Mouse (Mus musculus) neural tube, embryonic 11.5 days (tissue): ENCODE measurements around the gene Terb1. TPM values are rescaled to one million over a fixed set of nuclear protein-coding genes. Genes with fewer than 3 reads are reported as not detected.

ENCODE experiments used
- ATAC-seq: fragments of 200-750 bp; cut with Nextera tagmentation; 2 replicates; pipeline ENCODE4 v1.8.0; 2017; ENCODE audit warnings: moderate number of reproducible peaks, mild to moderate bottlenecking, moderate TSS enrichment, moderate library complexity; ENCODE audit not compliant: insufficient read depth, low FRiP score, low TSS enrichment
- DNase-seq: peaks from one replicate; pipeline ENCODE4 v3.0.0-alpha.2; 2015; ENCODE audit warnings: low spot score
- H3K27ac ChIP-seq: fragments of 300-500 bp; sonication (generic); 2 replicates; pipeline ENCODE4 v1.5.1; 2014; ENCODE audit warnings: low read depth, mild to moderate bottlenecking, low read length
- H3K27me3 ChIP-seq: fragments of 300-500 bp; sonication (generic); 2 replicates; pipeline ENCODE4 v1.6.1; 2014; ENCODE audit warnings: mild to moderate bottlenecking, low read length, mixed read lengths; ENCODE audit not compliant: control insufficient read depth, insufficient read depth
- H3K36me3 ChIP-seq: fragments of 300-500 bp; sonication (generic); 2 replicates; pipeline ENCODE4 v1.6.1; 2014; ENCODE audit warnings: mild to moderate bottlenecking, low read length, moderate library complexity, mixed read lengths; ENCODE audit not compliant: control insufficient read depth, insufficient read depth
- H3K4me1 ChIP-seq: fragments of 300-500 bp; sonication (generic); 2 replicates; pipeline ENCODE4 v1.6.1; 2014; ENCODE audit warnings: low read length, mixed read lengths; ENCODE audit not compliant: control insufficient read depth, insufficient read depth
- H3K4me2 ChIP-seq: fragments of 300-500 bp; sonication (generic); 2 replicates; pipeline ENCODE4 v1.6.1; 2014; ENCODE audit warnings: low read depth, mild to moderate bottlenecking, moderate library complexity
- H3K4me3 ChIP-seq: fragments of 300-500 bp; sonication (generic); 2 replicates; pipeline ENCODE4 v1.5.1; 2014; ENCODE audit warnings: low read depth, low read length
- H3K9ac ChIP-seq: fragments of 300-500 bp; sonication (generic); 2 replicates; pipeline ENCODE4 v1.6.1; 2014; ENCODE audit warnings: mild to moderate bottlenecking, low read length
- H3K9me3 ChIP-seq: fragments of 300-500 bp; sonication (generic); 2 replicates; pipeline ENCODE4 v1.6.1; 2016; ENCODE audit warnings: low read length; ENCODE audit not compliant: control insufficient read depth
- WGBS: fragments of 180-500 bp; shearing (Covaris S2); extraction: QIAGEN DNeasy Blood & Tissue Kit; methylation state at CpG from one replicate; pipeline ENCODE4 v1.1.7; 2014; 5-methylcytosine and 5-hydroxymethylcytosine counted together
- polyA plus RNA-seq: library from polyadenylated mRNA; unstranded; fragments of >200 nt; fragmentation: Nextera tagmentation; extraction: Ambion mirVana; gene quantifications from 2 replicates; pipeline ENCODE4 v1.2.1, GENCODE M21; 2014

The Terb1 gene
- polyA plus RNA-seq, 1 experiment from 2014 or later: 0.25 TPM

DNA sequence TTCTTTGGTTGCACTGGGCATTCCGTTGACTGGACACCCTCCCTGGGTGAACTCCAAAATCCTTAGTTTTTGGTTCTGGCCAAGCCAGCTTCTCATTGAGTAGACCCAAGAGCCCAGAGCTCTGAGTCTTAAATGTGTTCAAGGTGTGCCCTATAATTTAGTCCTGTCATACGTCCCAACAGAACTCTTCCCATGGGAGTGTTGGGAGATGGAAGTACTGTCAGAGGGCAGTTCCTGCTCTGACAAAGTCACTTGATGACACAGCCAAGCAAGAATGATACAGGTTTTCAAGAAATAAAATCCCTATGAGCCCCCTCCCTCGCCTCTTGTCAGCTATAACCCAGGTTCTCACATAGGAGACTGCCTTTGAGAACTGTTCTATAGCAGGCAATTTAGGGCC is 424 bp upstream of the Terb1 start:
- Histone ChIP-seq H3K4me2 (peak overlapping the region; percentile 90; the same call in 1 of the 2 replicates), H3K9ac (no peak overlapping the region), H3K27me3 (no peaks in the 10 kb centered on the region), H3K4me3 (no peak overlapping the region), H3K4me1 (peaks cover 3% of the 10 kb centered on the region; the same call in 1 of the 2 replicates), H3K36me3 (peaks cover 2% of the 10 kb centered on the region; the same call in 1 of the 2 replicates), H3K9me3 (no peaks in the 10 kb centered on the region), H3K27ac (no peak overlapping the region)
- ATAC-seq (0 out of 2 replicates have a peak, but pooled peaks have one; percentile 15), DNase-seq (no peak)
- WGBS: 73% methylated on average over 3 of the region's 3 CpGs

DNA sequence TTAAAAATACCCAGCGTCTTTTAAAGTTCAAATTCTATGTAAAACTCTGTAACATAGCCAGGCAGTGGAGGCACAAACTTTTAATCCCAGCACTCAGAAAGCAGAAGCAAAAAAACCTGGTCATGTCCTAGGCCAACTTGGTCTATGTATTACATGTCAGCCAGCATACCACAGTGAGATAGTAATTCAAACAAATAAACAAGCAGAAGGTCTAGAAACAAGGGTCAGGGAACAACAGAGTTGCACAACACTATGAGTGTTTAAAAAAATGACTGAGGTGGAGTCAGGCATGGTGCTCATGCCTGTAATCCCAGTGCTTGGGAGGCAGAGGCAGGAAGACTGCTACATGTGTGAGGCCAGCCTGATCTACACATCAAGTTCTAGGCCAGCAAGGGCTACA is 30.6 kb downstream of the Terb1 start:
- 68% methylated on average over 1 of the region's 1 CpGs for WGBS
- ATAC-seq: no peak
- no peak overlapping the region for H3K27ac ChIP-seq

DNA sequence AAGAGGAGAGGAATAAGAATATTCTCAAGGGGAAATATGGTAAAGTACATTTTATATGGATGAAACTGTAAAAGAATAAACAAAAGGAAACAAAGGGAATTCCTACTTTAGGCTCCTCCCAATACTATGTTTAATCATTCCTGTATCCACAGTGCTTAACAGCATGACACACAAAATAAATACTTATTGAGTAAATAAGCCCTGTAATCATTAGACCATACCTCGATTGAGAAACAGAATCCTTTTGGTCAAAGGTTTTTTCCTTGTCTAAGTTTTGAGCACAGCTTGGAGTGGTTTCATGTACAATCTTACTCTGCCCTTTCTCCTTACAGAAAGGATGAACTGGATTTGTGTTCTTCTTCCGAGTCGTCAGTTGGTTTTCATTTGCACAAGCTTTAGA is 37.2 kb downstream of the Terb1 start:
- WGBS: 85% methylated on average over 3 of the region's 3 CpGs
- Histone ChIP-seq H3K4me2 (no peak overlapping the region), H3K27me3 (no peaks in the 10 kb centered on the region), H3K4me1 (no peaks in the 10 kb centered on the region), H3K9me3 (no peaks in the 10 kb centered on the region), H3K9ac (no peak overlapping the region), H3K4me3 (no peak overlapping the region), H3K27ac (no peak overlapping the region), H3K36me3 (no peaks in the 10 kb centered on the region)
- no peak for ATAC-seq
- DNase-seq: no peak

More for the DNA sequence above, 30.6 kb downstream of the Terb1 start:
- H3K9me3 ChIP-seq: no peaks in the 10 kb centered on the region
- no peaks in the 10 kb centered on the region for H3K36me3 ChIP-seq
- no peak overlapping the region for H3K4me3 ChIP-seq
- no peak overlapping the region for H3K4me2 ChIP-seq
- no peaks in the 10 kb centered on the region for H3K4me1 ChIP-seq
- no peak overlapping the region for H3K9ac ChIP-seq
- no peak for DNase-seq
- H3K27me3 ChIP-seq: no peaks in the 10 kb centered on the region

DNA sequence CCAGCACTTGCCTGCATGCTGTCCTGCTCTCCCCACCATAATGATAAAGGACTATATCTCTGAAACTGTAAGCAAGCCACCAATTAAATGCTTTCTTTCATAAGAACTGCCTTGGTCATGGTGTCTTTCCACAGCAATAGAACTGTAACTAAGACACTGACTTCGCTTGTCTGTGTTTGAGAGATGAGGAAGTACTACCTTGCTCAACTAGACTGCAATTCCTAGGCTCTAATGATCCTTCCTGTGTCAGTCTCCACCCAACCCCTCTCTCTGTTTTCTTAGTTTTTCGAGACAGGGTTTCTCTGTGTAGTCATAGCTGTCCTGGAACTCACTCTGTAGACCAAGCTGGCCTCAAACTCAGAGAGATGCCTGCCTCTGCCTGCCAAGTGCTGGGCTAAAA is 42.2 kb downstream of the Terb1 start:
- 80% methylated on average over 2 of the region's 2 CpGs for WGBS
- no peak overlapping the region for H3K27ac ChIP-seq
- H3K4me2 ChIP-seq: no peak overlapping the region
- no peaks in the 10 kb centered on the region for H3K9me3 ChIP-seq
- H3K4me3 ChIP-seq: no peak overlapping the region
- no peaks in the 10 kb centered on the region for H3K4me1 ChIP-seq
- no peaks in the 10 kb centered on the region for H3K27me3 ChIP-seq
- ATAC-seq (no peak), DNase-seq (no peak)
- H3K36me3 ChIP-seq: no peaks in the 10 kb centered on the region
- no peak overlapping the region for H3K9ac ChIP-seq

DNA sequence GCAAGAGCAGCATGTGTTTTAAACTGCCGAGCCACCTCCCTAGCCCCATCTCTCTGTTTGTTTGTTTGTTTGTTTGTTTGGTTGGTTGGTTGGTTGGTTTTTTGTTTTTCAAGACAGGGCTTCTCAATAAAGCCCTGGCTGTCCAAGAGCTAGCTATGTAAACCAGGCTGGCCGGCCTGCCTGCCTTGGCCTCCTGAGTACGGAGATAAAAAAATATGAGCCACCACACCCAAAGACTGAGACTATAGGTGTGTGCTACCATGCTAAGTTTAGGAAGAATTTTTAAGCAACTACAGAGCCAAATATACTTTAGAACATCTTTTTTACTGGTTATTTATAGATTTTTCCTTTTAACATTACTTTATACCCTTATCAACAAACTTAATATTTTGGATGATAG is 57.5 kb downstream of the Terb1 start:
- Histone ChIP-seq H3K4me2 (no peak overlapping the region), H3K9me3 (no peaks in the 10 kb centered on the region), H3K27ac (no peak overlapping the region), H3K9ac (no peak overlapping the region), H3K4me1 (no peaks in the 10 kb centered on the region), H3K27me3 (no peaks in the 10 kb centered on the region), H3K36me3 (no peaks in the 10 kb centered on the region), H3K4me3 (no peak overlapping the region)
- ATAC-seq (no peak), DNase-seq (no peak)
- WGBS: 87% methylated on average over 3 of the region's 3 CpGs

DNA sequence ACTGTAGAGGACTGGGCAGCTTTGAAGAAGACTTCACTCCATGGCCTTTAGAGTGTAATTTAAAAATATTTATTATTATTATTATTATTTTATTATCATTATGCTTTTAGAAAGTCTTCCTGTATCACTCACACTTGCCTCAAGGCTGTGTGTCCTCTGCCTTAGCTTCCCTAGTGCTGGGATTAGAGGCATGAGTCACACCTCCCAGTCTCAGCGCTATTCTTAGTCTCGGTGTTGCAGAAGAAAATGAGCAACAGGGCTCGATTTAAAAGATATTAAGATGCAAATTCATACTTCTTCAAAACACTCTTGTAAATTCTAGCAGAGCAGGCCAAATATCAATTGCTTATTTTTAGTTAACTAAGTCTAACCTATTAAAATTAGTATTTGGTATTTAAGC is 60.9 kb downstream of the Terb1 start:
- Histone ChIP-seq H3K4me1 (no peaks in the 10 kb centered on the region), H3K9me3 (no peaks in the 10 kb centered on the region), H3K27ac (no peak overlapping the region), H3K4me2 (no peak overlapping the region), H3K36me3 (no peaks in the 10 kb centered on the region), H3K9ac (no peak overlapping the region), H3K27me3 (no peaks in the 10 kb centered on the region), H3K4me3 (no peak overlapping the region)
- 89% methylated on average over 3 of the region's 3 CpGs for WGBS
- ATAC-seq (no peak), DNase-seq (no peak)

DNA sequence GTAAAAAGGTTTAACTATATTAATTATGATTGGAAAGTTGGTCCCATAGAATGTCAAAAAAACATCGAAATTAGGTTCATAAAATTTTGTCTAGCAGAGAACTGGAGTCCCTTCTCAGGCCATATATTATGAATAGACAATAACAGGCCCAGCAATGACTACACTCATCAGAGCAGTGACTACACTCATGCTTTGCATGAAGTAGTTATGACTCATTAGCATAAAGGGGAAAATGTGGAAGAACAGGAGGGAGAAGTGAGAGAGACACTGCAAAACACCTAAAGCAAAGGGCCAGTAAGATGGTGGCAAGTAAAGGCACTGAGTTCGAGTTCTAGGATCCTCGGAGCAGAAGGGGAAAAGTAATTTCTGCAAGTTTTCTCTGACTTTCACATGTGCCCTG is 63.7 kb downstream of the Terb1 start:
- no peaks in the 10 kb centered on the region for H3K27me3 ChIP-seq
- ATAC-seq (no peak), DNase-seq (no peak)
- no peak overlapping the region for H3K27ac ChIP-seq
- H3K9me3 ChIP-seq: no peaks in the 10 kb centered on the region
- H3K4me3 ChIP-seq: no peak overlapping the region
- H3K4me1 ChIP-seq: peaks cover 6% of the 10 kb centered on the region
- H3K4me2 ChIP-seq: no peak overlapping the region
- H3K36me3 ChIP-seq: no peaks in the 10 kb centered on the region
- H3K9ac ChIP-seq: no peak overlapping the region
- WGBS: 87% methylated on average over 3 of the region's 3 CpGs

DNA sequence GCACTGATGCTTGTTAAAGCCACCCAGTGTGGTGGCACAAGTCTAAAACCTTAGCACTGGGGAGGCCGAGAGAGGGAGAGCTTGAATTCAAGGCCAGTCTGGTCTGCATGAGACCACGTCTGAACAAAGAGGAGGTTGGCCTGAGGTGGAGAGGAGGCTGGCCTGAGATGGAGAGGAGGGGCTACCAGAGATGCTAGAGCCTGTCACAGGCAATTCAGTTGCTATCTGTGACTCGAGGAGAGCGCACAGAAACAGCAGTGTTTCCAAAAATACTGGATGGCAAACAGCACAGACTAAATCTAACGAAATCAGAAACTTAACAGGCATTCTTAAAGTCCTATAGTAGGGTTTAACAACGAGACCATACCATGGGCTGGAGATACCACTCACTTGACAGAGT is 64.5 kb downstream of the Terb1 start:
- peaks cover 9% of the 10 kb centered on the region for H3K4me1 ChIP-seq
- DNase-seq (no peak), ATAC-seq (no peak)
- no peak overlapping the region for H3K27ac ChIP-seq
- no peaks in the 10 kb centered on the region for H3K9me3 ChIP-seq
- no peaks in the 10 kb centered on the region for H3K27me3 ChIP-seq
- H3K4me2 ChIP-seq: no peak overlapping the region
- H3K36me3 ChIP-seq: no peaks in the 10 kb centered on the region; the same call in 1 of the 2 replicates
- WGBS: 64% methylated on average over 6 of the region's 6 CpGs
- no peak overlapping the region for H3K9ac ChIP-seq
- H3K4me3 ChIP-seq: no peak overlapping the region

DNA sequence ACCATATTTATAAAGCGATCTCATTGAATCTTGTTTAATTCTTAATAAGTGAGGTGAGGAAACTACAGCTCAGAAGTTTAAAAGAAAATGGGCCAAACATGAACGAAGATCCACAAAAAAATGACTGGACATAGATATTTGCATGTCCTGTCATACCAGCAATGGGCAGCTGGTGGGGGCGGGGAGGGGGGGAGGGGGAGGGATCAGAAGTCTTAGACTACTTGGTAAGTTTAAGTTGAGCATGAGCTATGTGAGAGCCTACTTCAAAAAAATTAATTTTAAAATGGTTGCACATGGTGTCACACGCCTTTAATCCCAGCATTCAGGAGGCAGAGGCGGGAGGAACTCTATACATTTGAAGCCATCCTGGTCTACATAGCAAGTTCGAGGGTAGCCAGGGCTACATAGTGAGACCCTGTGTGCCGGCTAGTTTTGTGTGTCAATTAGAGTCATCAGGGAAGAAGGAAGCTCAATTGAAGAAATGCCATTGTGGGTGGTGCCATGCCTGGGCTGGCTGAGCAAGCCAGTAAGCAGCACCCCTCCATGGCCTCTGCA is 66.5 kb downstream of the Terb1 start:
- no peak overlapping the region for H3K4me2 ChIP-seq
- H3K9ac ChIP-seq: peak overlapping the region; percentile 98; the same call in 1 of the 2 replicates
- H3K9me3 ChIP-seq: no peaks in the 10 kb centered on the region
- H3K4me1 ChIP-seq: peaks cover 9% of the 10 kb centered on the region
- WGBS: 65% methylated on average over 7 of the region's 7 CpGs
- ATAC-seq (peak; percentile 58), DNase-seq (no peak)
- H3K4me3 ChIP-seq: peak overlapping the region; percentile 96
- H3K27me3 ChIP-seq: no peaks in the 10 kb centered on the region
- no peak overlapping the region for H3K27ac ChIP-seq
- peaks cover 3% of the 10 kb centered on the region for H3K36me3 ChIP-seq
